In genomic region chr6:41136717-41137400, GRCm38 (mm10) we compare ENCODE assay signal across 8 mouse cellular contexts.
DNase-seq lines count a peak whose midpoint lies in the region; ATAC-seq and TF ChIP-seq lines count a peak whose summit lies in the region.
"Had no signal": no experiment of that assay in that cellular context is flagged by ENCODE, and none has a peak within 500 bp of the region (broad histone marks: within the 10 kb centered on the region; RNA-seq: fewer than 3 reads in every experiment).

No protein-coding gene starts in this region.

- peak; percentile 67; the same call in 1 of the 2 replicates for ATAC-seq in erythroblast, adult 5-6 weeks (replicated peaks; ENCODE audit: low FRiP score, poor library complexity, severe bottlenecking)
- ATAC-seq in intestine, postnatal 0 days: no peak
- ATAC-seq in lung, embryonic 14.5 days (ENCODE audit: insufficient read depth): no peak; the same call in 1 of the 2 replicates

- H3K9ac ChIP-seq in intestine, postnatal 0 days (ENCODE audit: low read depth, low read length): no peak overlapping the region
- no peak overlapping the region for H3K9ac ChIP-seq in lung, embryonic 14.5 days
- H3K9ac ChIP-seq: heart, embryonic 15.5 days had no signal

- H3K4me1 ChIP-seq in intestine, postnatal 0 days (replicated peaks; ENCODE audit: control insufficient read depth, insufficient read depth, low read length): no peaks in the 10 kb centered on the region
- H3K4me1 ChIP-seq in lung, embryonic 14.5 days (ENCODE audit: insufficient read depth): no peaks in the 10 kb centered on the region
- no peaks in the 10 kb centered on the region for H3K4me1 ChIP-seq in olfactory bulb, adult 2 months (ENCODE audit: control insufficient read depth, insufficient read depth, low read length)
- H3K4me1 ChIP-seq: heart, embryonic 15.5 days had no signal

- TF ChIP-seq POLR2A in olfactory bulb, adult 2 months (IDR thresholded peaks at IDR 0.05; ENCODE audit: insufficient read depth, low read depth, low read length): no peak

- no peak overlapping the region for H3K4me2 ChIP-seq in intestine, postnatal 0 days (replicated peaks; ENCODE audit: low read depth)
- H3K4me2 ChIP-seq in lung, embryonic 14.5 days: no peak overlapping the region
- H3K4me2 ChIP-seq: heart, embryonic 15.5 days had no signal

- no peak overlapping the region for H3K4me3 ChIP-seq in intestine, postnatal 0 days (ENCODE audit: low read depth, low read length)
- no peak overlapping the region for H3K4me3 ChIP-seq in lung, embryonic 14.5 days (ENCODE audit: low read depth, low read length)
- H3K4me3 ChIP-seq in olfactory bulb, adult 2 months (ENCODE audit: insufficient read depth, low read depth, low read length): no peak overlapping the region
- H3K4me3 ChIP-seq: heart, embryonic 15.5 days had no signal

- peak; percentile 87 for TF ChIP-seq CTCF in intestine, postnatal 0 days (IDR thresholded peaks at IDR 0.05; ENCODE audit: low read depth)
- peak; percentile 82 for TF ChIP-seq CTCF in lung, embryonic 14.5 days (IDR thresholded peaks at IDR 0.05; ENCODE audit: low read depth)
- TF ChIP-seq CTCF in olfactory bulb, adult 2 months (IDR thresholded peaks at IDR 0.05; ENCODE audit: insufficient read depth, low read depth, low read length): 0 out of 2 replicates have a peak, but pooled peaks have one; percentile 11

- no peak overlapping the region for H3K27ac ChIP-seq in intestine, postnatal 0 days (ENCODE audit: low read depth, low read length)
- no peak overlapping the region for H3K27ac ChIP-seq in lung, embryonic 14.5 days (ENCODE audit: low read depth)
- H3K27ac ChIP-seq in olfactory bulb, adult 2 months (ENCODE audit: insufficient read depth, low read depth, low read length): no peak overlapping the region
- H3K27ac ChIP-seq: heart, embryonic 15.5 days had no signal

- WGBS in intestine, postnatal 0 days: 34% methylated on average over 6 of the region's 6 CpGs
- 31% methylated on average over 6 of the region's 6 CpGs for WGBS in lung, embryonic 14.5 days
- WGBS in olfactory bulb, adult 2 months: 29% methylated on average over 6 of the region's 6 CpGs

- no peaks in the 10 kb centered on the region for H3K9me3 ChIP-seq in intestine, postnatal 0 days (ENCODE audit: control insufficient read depth)
- no peaks in the 10 kb centered on the region for H3K9me3 ChIP-seq in lung, embryonic 14.5 days (ENCODE audit: low read depth, low read length)
- H3K9me3 ChIP-seq: heart, embryonic 15.5 days had no signal

- H3K36me3 ChIP-seq in intestine, postnatal 0 days (ENCODE audit: control insufficient read depth, insufficient read depth): no peaks in the 10 kb centered on the region
- H3K36me3 ChIP-seq in lung, embryonic 14.5 days (ENCODE audit: insufficient read depth): no peaks in the 10 kb centered on the region
- H3K36me3 ChIP-seq: heart, embryonic 15.5 days had no signal

- peak; percentile 26 for DNase-seq in urinary bladder, postnatal 14 days (ENCODE audit: low spot score)
- no peak for DNase-seq in urinary bladder, adult 2 months (ENCODE audit: low spot score)
- peak; percentile 65 for DNase-seq in adrenal gland, postnatal 14 days
- peak; percentile 83 for DNase-seq in lung, embryonic 14.5 days

- H3K27me3 ChIP-seq in intestine, postnatal 0 days (replicated peaks; ENCODE audit: control insufficient read depth, insufficient read depth, low read length): no peaks in the 10 kb centered on the region
- H3K27me3 ChIP-seq in lung, embryonic 14.5 days (ENCODE audit: insufficient read depth, low read length): no peaks in the 10 kb centered on the region
- H3K27me3 ChIP-seq: heart, embryonic 15.5 days had no signal

Comparison
In these comparisons a context has a peak if more than half of its experiments do, and no peak if none do; other contexts are left out.
1. CTCF ChIP-seq: peak in every context shown above with its lines; median percentile 87 in intestine, postnatal 0 days; 82 in lung, embryonic 14.5 days; 11 in olfactory bulb, adult 2 months.